Mouse (Mus musculus): Measurements from ENCODE around the gene Gm9747.

Gene Gm9747

GRCm38 (mm10) chr1:82253789-82254445, 21.0 kb downstream of the Gm9747 start:
- no peak for DNase-seq (ENCODE audit: low read depth, low spot score)

DNA sequence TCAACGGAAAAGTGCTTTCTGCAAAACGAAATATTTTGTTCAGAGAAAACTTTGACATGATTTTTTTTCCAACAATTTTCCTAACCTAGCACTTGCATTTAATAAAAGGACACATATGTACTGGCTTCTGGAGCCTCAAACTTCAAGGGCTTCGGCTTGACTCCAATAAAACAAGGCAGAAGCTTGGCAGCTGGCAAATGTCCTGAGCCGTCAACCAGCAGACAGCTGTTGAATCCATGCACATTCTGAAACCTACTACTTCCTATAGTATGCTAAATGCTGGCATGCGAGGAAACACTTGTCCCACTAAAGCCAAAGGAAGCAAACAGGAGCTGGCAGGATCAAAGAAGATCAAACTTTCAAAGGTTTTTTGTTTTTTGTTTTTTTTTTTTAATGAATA, 24.5 kb downstream of the Gm9747 start:
- DNase-seq (ENCODE audit: low read depth, low spot score): peak; percentile 51

DNA sequence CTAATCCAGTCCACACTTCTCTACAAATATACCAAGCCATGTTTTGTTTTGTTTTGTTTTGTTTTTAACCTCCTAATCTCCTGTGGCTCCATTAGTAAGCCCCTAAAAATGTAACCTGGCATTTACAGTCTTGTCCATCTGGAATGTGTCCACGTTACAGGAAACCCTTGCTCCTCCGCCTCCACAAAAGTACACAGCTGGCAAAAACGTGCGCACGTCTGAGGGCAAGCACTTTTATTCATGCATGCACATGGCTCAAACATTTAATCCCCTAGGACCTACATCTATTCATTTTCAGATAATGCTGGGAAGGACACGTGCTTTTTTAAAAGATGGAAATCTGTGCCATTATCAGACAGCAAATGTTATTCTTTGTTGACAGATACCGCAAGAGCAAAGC, 25.4 kb downstream of the Gm9747 start:
- DNase-seq (ENCODE audit: low read depth, low spot score): peak; percentile 41

DNA sequence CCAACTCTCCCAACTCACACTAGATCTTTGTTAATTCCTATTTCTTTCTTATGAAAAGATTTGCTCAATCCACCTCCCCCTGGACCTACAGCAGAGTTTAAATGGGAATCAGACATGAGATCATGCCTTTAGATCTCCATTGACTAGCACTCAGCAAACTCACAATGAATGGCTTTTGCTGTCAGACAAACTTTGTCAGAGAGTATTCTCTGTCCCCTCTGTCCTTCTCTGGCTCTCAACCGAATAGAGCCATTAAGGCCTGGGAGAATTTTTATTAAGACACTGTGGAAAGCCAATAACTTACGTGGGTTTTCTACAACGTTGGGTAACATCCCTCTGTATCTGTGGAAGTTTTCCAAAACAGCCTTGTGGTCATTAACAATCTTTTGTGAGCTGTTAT, 27.1 kb downstream of the Gm9747 start:
- DNase-seq (ENCODE audit: low read depth, low spot score): no peak

DNA sequence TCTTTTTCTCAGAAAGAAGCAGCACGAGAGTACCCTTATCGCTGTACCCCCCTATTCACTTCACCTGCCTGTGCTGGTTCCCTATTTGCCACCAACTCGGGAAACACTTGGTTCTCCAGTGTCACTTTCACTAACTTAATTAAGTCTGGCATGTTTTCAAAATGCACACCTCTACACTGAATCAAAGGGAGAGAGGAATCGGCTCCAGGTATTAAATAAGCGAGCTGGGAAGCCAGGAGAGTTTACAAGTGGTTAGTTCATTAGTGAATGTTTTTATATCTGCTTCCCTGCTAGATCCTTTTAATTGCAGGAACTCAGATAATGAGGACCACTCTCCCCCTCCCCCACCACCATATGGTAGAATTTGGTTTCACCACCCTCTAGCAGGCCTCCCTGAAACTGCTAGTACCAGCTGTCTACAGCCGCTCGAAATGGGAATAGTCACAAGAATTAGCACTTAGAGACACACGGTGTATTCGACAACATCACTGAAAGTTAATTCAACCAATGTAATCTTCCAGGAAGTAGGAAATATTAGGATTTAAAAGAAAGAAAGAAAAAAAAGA, 28.2 kb downstream of the Gm9747 start:
- DNase-seq (ENCODE audit: low read depth, low spot score): no peak

DNA sequence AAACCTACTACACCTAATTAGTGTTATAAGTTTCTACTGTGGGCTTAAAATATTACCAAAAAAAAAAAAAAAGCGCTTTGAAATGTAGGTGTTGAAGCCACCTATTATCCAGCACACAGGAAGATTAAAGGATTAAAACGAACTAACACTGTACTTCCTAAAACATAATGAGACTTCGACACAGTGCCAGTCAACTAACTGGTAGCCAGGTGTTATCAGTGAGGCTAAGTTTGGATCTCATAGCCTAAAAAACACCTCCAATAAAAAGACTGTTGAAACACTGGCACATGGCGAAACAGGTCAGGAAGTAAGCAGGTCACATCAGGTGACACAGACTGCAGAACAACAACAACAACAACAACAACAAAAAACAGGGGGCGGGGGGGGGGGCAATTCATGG, 28.7 kb downstream of the Gm9747 start:
- DNase-seq (ENCODE audit: low read depth, low spot score): no peak

DNA sequence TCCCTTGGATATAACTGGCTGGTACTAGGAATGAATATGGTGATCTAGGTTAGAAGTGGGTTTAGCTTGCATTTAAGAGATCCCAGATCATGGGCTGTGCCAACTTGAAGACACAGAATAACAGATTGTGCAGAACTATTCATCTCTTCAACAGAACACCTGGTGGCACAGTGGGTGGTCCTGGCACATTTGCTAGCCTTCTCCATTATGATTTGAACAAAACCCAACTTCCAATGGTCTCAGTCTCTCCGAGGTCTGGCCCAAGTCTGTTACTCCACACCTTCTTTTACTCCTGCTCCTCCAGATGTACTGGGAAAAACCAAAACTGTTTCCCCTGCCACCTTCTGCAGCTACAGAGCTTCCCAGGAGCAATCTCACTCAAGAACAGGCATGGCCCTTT, 29.4 kb downstream of the Gm9747 start:
- no peak for DNase-seq (ENCODE audit: low read depth, low spot score)

GRCm38 (mm10) chr1:82267547-82267946, 34.6 kb downstream of the Gm9747 start:
- DNase-seq (ENCODE audit: low read depth, low spot score): no peak

DNA sequence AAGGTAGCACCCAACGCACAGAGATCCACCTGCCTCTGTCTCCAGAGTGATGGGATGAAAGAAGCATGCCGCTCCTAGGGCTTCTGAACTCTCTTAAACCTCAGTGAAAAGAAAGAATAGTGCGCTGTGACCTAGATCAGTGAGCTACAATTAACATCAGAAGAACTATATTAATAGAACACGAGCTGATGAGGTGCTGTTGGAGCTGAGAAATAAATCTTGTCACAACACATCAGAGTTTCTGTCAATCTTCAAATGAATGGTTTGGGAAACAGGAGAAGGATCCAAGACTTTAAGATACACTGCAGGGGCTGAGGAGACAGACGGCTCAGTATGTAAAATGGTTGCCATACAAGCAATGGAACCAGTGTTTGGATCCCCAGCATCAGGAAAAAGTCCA, 39.3 kb downstream of the Gm9747 start:
- DNase-seq (ENCODE audit: low read depth, low spot score): no peak

GRCm38 (mm10) chr1:82273529-82273928, 40.6 kb downstream of the Gm9747 start:
- DNase-seq (ENCODE audit: low read depth, low spot score): peak; percentile 50

GRCm38 (mm10) chr1:82274361-82274760, 41.4 kb downstream of the Gm9747 start:
- DNase-seq (ENCODE audit: low read depth, low spot score): no peak

DNA sequence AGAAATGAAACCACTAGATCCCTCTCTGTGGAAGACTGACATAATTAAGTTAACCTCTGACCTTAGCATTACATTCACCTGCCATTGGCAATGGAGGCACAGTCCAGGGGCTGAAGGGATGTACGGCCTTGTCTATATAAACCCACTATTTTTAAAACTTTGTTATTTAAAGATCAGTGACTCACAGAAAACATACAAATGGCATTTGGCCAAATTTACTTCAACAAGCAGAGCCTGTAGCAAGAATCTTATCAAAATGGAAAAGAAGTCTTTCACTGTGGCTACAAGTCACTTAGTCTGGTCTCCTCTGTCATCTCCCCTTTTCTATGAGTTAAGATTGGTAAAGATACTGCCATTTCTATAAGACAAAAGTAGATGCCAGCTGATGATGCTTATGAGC, 46.9 kb downstream of the Gm9747 start:
- DNase-seq (ENCODE audit: low read depth, low spot score): no peak

- DNase-seq (ENCODE audit: low read depth, low spot score): no peak
These were observed 48.9 kb downstream of the Gm9747 start for GRCm38 (mm10) chr1:82281823-82282222.

DNA sequence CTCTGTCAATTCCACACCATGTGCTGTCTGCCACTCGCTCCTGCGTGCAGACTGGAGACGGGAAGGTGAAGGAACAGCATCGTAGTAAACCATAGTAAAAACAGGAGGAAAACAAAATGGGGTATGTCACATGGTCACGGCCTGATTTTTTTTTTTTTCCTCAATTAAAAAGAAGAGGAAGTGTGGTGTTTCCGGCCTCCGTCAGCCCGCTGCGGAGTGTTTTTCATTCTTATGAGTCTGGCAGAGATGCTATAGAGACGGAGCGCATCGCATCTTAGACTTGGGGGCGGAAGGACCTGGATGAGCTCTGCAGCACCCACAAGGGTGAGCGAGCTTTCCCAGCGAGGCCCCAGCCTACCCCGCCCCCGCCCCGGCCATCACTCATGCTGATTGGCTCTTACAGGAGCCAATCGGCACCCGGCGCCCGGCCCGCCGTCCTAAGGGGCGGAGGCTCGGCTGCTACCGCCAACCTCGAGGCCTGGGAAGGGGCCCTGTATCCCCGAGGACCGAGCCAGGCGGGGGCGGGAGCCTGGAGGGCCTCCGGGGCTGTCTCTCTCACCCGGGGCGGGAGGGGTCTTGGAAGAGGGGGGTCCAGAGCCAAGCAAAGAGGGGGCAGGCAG, 50.2 kb downstream of the Gm9747 start:
- DNase-seq (ENCODE audit: low read depth, low spot score): peak; percentile 94

GRCm38 (mm10) chr1:82283901-82284301, 51.0 kb downstream of the Gm9747 start:
- peak; percentile 33 for DNase-seq (ENCODE audit: low read depth, low spot score)

DNA sequence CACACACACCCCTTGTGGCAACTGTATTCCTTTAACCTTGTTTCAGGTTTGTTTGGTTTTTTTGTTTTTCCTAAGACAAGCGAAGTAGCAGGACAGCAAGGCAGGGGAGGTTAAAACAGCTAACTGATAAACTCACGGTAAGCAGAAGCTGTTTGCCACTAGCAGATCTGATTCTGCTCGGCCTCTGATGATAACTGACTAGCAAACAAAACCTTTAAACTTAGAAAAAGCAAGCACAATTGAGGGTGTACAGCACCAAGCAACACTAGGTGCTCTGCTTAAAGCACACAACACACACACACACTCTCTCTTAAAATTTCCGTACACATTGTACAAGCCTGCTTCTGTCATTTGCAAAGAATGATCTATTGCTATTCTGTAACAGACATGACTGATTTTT, 51.5 kb downstream of the Gm9747 start:
- no peak for DNase-seq (ENCODE audit: low read depth, low spot score)

Measured in mesoderm, embryonic 11.5 days (tissue).